Mouse (Mus musculus): ENCODE data around the gene Tlr9. TPM values are rescaled to one million over a fixed set of nuclear protein-coding genes. Genes with fewer than 3 reads are reported as not detected.
A peak's percentile ranks its signal among the peaks of the same experiment; 100 is the strongest.

Tlr9 gene
- total RNA-seq (2022) = under 1 TPM in 3 of 4 experiments, not detected in 1; 0.10 to 0.43 (median 0.19) TPM

DNA sequence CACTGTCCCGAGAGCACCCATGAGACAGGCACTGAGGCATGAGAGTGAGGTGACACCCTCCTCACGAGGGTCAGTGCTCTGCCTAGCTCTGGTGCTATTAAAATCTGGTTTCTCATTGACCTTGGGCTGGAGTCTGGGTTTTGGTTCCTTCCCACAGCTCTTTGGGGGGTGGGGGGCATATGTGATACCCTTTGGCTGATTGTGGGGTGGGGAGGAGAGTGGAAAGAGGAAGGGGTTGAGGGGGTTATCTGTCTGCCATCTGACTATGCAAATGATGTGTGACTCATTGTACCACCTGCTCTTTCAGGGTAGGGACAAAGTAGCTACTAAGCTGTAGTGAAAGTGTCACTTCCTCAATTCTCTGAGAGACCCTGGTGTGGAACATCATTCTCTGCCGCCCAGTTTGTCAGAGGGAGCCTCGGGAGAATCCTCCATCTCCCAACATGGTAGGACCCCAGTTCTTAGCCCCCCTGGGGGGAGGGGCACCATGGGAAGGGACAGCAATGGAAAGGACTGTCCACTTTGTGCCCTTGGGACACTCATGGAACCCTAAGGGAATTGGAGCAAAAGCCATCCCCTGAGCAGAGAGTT is at the start of gene Tlr9:
Gene Tlr9 (plus strand): TSS at position 338 of the 591 bp plus-strand sequence.
- DNase-seq (ENCODE audit: low spot score in 2 of 2) = no peak

DNA sequence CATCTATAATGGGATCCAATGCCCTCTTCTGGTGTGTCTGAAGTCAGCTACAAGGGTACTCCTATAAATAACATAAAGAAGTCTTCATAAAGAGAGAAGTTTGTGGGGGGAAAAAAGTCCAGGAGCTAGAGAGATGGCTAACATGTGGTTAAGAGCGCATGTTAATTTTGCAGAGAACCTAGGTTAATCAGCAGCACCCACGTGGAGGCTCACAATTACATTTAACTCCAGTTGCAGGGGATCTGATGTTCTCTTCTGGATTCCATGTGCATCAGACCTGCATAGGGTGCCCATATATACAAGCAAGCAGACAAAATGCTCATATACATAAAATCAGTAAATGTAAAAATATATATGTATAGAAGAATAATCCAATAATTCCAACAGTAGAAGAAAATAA is 49.0 kb upstream of the Tlr9 start:
- no peak for DNase-seq (ENCODE audit: low spot score in 2 of 2)

DNA sequence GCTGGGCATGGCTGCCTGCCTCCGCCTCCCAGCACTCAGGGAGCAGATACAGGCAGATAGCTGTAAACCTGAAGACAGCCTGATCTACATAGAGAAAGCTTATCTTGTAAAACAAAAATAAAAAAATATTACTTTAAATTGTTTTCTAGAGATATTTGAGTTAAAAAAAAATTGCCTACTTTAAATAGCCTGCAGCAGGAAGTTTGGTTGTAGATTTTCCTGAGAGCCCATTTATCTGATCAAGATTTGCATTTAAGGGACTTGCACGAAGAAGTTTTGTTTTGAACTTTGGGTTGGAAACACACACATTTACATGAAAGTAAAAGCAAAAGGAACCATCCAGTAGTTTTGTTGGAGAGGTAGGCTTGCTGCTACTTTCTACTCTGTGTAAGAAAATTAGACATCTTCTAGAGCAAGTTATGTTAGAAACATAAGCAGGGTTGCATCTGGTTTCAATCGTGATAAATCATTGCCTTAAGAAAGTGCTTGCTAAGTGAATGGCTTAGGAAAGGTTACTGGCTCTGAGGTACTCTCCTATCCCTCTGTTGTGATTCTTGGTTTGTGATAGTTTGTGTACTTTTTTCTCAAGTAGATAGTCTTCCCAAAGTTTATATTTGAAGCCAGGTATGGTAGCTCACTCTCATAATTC is 46.7 kb upstream of the Tlr9 start:
- no peak for DNase-seq (ENCODE audit: low spot score in 2 of 2)

GRCm38 (mm10) chr9:106176769-106177168 is 45.6 kb upstream of the Tlr9 start:
- no peak for DNase-seq (ENCODE audit: low spot score in 2 of 2)

GRCm38 (mm10) chr9:106177799-106178198 is 44.6 kb upstream of the Tlr9 start:
- no peak for DNase-seq (ENCODE audit: low spot score in 2 of 2)

DNA sequence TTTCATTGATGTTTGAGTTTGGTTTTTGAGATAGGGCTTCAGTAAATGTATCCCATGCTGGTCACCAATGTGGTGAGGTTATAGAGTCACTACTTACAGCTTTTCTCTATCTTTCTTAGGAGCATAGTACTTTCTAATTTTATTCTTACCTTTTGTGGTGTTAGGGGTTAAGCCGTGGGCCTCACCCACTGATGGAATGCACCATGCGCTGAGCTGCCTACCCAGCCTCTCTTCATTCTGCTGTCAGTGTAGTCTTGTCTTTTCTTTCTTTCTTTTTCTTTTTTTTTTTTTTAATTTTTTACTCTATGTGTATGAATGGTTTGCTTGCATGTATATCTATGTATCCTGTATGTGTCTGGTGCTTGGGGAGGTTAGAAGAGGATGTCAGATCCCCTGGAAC is 42.9 kb upstream of the Tlr9 start:
- DNase-seq (ENCODE audit: low spot score in 2 of 2) = no peak

DNA sequence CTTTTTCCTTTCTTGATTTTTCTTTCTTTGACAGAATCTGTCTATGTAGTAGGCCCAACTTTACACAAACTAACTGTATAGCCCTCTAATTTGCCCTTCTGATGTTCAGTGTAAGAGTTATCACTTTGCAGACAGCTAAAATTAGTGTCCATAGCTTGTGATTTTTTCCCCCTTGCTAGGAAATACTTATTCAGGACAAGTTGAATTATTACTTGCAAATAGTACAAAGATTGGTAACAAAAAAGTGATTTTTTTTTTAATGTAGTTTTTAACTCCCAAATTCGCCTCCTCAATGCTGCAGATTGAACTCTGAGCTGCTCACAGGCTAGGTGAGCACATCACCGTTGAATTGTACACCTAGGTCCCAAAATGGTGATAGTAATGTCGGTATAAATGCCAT is 42.4 kb upstream of the Tlr9 start:
- DNase-seq (ENCODE audit: low spot score in 2 of 2) = no peak

GRCm38 (mm10) chr9:106182146-106182545 is 40.3 kb upstream of the Tlr9 start:
- DNase-seq (ENCODE audit: low spot score in 2 of 2) = no peak

DNA sequence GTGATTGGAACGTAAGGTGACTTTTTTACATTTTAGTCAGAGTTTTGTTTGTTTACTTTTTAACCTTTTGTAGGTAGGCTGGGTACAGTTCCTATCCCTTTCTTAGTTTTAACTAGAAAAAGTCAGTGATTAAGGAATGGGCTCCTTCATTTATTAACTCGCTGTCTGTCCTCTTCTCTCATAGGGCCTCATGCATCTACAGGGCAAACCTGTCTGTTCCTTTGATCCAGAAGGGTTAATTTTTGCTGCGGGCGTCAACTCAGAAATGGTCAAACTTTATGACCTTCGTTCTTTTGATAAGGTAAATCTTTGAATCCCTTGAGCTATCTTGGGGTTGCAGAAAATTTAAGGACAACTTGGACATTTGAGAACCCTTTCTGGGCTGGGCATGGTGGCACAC is 38.4 kb upstream of the Tlr9 start:
- no peak for DNase-seq (ENCODE audit: low spot score in 2 of 2)

GRCm38 (mm10) chr9:106191355-106191754 is 31.0 kb upstream of the Tlr9 start:
- no peak for DNase-seq (ENCODE audit: low spot score in 2 of 2)

GRCm38 (mm10) chr9:106192024-106192423 is 30.4 kb upstream of the Tlr9 start:
- DNase-seq (ENCODE audit: low spot score in 2 of 2) = no peak

- no peak for DNase-seq (ENCODE audit: low spot score in 2 of 2)
Measured at GRCm38 (mm10) chr9:106192998-106193397, 29.4 kb upstream of the Tlr9 start.

DNA sequence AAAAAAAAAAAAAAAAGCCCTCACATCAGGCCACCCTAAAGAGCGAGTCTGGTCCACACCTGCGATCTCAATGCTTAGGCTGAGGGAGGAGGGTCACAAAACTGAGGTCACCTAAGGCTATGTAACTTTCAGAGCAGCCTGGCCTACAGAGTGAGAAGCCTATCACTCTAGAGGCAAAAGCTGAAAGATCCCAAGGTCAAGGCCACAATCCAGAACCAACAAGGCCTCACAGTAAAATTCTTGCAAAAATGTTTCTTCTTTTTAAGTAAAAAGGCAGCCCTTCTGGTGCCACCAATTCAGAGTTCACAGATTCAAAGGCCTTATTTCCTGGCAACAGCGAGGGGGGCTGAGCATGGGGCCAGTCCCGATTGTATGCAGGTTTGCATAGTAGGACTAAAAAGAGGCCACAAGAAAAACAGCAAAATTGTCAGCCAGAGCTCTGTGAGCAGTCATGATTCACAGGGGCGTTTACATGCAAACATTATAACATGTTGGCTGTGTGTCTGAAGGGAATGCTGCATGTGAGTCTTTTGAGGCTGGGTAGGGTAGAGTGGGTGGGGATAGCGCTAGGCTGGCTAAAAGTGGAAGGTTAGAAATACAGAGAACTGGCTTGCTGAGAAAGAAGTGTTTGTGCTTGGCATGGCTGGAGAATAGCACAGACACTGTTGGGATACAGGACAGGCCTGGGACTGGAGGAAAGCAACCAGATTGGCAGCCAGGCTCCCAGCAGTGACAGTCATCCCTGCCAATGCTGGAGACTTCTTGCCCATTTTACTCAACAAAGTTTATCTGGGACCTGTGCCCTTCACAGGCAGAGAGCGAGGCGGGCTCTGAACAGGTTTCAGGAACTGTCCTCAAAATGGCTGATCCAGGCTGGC is 28.2 kb upstream of the Tlr9 start:
- DNase-seq (ENCODE audit: low spot score in 2 of 2) = no peak

DNA sequence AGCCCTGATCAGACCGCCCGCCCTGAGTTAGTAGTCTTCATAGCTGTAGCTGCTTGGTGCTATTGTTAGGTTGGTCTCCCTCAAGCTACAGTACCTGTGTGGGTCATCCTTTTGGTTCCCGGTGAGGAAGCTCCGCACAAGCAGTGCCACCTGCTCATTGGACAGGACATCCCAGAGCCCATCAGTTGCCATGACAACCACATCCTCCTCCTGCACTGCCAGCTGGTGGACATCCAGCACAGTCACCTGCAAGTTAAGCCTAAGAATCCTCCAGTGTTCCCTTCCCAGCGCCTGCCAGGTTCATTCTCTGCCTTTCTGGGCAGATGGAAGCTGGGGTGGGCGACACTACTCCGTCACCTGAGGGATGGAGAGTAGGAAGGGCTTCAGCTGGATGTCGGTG is 26.7 kb upstream of the Tlr9 start:
- DNase-seq (ENCODE audit: low spot score in 2 of 2) = no peak

- DNase-seq (ENCODE audit: low spot score in 2 of 2) = no peak
Measured at GRCm38 (mm10) chr9:106197081-106197713, 25.2 kb upstream of the Tlr9 start.

GRCm38 (mm10) chr9:106197732-106198131 is 24.7 kb upstream of the Tlr9 start:
- DNase-seq (ENCODE audit: low spot score in 2 of 2) = no peak

DNA sequence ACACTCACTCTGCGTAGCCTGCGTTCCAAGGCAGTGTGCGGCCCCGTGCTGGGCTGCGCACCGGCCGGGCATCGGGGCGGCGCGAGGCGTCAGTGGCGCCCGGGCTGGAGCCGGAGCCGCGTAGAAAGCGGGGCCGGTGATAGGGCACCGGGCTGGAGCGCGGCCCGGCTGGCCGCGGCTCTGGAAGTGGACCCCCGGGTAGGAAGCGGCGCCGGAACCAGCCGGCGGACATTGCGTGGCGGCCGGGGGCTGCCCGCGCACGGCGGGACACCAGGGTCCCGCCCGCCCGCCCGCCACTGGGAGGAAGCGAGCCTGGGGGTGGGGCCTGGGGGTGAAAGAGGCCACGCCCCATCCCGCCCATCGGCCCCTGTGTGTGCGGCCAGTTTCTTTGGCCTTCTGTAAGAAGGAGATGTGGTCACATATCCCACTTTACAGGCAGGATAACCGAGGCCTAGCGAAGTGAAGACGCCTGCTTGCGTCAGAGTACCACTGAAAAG is 23.4 kb upstream of the Tlr9 start:
- peak; percentile 52 to 64 for DNase-seq (ENCODE audit: low spot score in 2 of 2)

DNA sequence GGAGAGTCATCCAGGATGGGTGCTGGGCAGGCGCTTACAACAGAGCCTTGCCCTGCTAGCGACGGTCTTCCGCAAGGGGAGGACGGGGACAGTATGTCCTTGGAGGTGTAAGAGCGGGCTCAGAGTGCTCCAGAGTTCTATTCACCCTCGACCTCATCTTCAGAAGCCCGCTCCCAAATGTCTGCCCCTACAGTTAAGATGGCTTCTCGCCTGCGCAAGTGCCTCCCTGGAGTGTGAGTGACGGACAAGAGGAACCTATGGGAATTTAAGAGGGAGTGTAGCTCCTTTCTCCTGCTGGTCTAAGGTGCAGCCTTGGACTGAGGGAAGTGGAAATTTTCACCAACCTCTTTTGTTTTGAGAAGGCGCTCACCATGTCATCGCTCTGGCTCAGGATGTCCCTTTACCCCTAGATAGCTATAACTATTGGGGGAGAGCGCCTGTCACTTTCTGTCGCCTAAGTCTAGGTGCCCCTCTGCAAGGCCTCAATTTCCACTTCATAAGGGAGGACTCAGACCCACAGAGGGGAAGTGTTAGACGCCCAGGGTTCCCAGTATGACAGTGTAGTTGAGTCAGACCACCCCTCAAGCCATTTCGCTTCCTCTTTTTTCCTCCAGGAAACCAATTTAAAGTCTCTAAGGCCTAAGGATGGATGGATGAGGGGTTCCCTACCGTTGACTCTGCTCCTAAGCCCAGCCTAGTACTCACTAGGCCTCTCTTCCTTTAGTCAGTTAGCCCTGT is 22.7 kb upstream of the Tlr9 start, which contains the start of gene Ppm1m:
Gene Ppm1m (minus strand): TSS at position 212 of the 738 bp plus-strand sequence.
- DNase-seq (ENCODE audit: low spot score in 2 of 2) = no peak

- no peak for DNase-seq (ENCODE audit: low spot score in 2 of 2)
Measured at GRCm38 (mm10) chr9:106201895-106202294, 20.5 kb upstream of the Tlr9 start.

GRCm38 (mm10) chr9:106202819-106203636 is 19.4 kb upstream of the Tlr9 start, which contains the start of gene Twf2:
Twf2 (plus strand) TSS chr9:106203108.
- peak; percentile 83 to 91 for DNase-seq (ENCODE audit: low spot score in 2 of 2)
